Mouse (Mus musculus) embryonic stem cell, embryonic (primary cell): ENCODE measurements around the gene Fgd3.

Experiments used
- CTCF ChIA-PET, 4 experiments: fragments of 300-600 bp in 2 of 4; fragments of 350-600 bp in 2 of 4; sonication (Branson Sonifier 250); formaldehyde crosslinking; loops; one replicate each; lab custom pipeline; 2022; ENCODE audit warnings: inconsistent platforms in 2 of 4; lab: Charles Lee
- POLR2A ChIA-PET, 4 experiments: fragments of 300-600 bp in 2 of 4; fragments of 350-600 bp in 2 of 4; sonication (Branson Sonifier 250); formaldehyde crosslinking; loops; one replicate each; lab custom pipeline; 2022; ENCODE audit warnings: antibody characterized with exemption in 4 of 4, inconsistent platforms in 1 of 4; lab: Charles Lee

Gene Fgd3

DNA sequence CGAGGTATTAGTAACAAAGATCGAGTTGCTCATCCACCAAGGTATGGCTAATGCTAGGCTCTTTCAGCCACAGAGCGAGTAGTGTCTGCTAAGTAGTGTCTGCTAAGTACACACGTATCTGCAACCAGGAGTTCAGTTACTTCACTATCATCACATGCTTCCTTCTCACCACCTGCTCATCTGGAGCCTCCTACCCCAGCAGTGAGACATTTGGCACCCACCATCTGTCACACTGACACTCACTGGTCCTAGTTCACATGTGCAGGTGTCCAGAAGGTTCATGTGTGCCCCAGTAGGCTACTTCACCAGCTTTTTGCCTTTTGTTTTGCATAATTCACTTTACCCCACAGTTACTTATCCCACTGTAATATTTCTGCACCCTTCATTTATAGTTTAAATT is 29.2 kb upstream of the Fgd3 start:
- CTCF ChIA-PET: no interaction called here

DNA sequence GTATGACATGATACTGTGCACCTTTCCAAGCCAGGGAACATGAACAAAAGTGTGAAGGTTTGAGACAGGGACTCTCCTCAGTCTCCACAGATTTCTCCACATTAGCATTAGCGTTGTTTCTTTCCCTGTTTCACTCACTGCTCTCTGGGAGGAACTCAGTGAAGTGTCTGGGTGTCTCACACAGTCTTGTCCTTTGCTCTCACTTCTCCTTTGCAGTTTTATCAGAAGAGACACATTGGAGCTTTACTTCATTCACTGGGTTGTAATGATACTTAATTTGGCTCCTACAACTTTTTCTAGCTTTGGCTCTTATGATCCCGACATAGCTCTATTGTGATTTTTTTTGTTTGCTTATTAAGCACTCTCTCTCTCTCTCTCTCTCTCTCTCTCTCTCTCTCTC is 28.4 kb upstream of the Fgd3 start:
- ChIA-PET CTCF (no interaction called here), POLR2A (interaction anchor here (0.6 to 2.2 kb wide), 7 partner anchors 10 to 805 kb away, joined by 3 to 10 read pairs (median 3); partner anchors contain the start of genes Card19 (in 1 of the 4) and Iars (in 1 of the 4))

More for the DNA sequence above, 29.2 kb upstream of the Fgd3 start:
- POLR2A ChIA-PET: interaction anchor here in 3 of 4 experiments (0.6 to 2.2 kb wide), 4 partner anchors 10 to 806 kb away, joined by 3 to 6 read pairs (median 3); no protein-coding TSS in a partner anchor

DNA sequence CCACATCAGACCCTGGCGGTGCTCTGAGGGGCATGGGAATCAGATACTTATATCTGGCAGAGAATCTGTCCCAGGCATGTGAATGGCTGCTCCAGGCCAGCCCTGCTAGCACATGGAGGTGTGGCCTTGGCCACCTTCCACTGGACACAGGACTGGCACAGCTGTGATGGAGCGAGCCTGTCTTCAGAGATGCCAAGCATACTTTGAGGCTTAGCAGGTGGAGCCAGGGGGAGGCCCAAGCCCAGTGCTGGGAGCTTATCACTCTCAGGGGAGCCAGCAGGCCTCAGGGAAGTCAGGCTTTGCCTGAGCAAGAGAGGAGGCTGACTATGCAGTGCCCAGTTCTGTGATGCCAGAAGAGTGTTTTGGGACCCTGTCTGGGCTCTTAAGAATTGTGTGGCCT is 25.4 kb upstream of the Fgd3 start:
- ChIA-PET CTCF (no interaction called here), POLR2A (no interaction called here)

DNA sequence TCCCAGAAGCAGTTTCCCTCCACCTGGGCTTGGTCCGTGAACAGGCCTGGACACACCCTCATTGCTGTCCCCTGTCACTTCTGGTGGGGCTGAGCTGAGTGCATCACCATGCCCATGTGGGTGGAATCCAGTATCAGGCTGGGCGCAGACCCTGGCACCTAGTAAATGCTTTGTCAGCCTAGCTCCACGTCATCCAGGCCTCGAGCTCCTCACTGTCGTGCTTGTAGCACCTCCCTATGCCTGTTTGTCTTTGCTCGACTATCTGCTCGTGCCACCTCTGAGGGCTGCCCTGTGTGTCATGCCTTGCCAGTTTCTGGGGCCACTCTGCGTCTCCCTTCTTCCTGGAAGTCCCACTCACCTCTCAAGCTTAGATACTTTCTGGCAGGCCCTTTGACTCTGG is 24.5 kb upstream of the Fgd3 start:
- CTCF ChIA-PET: interaction anchor here in 1 of 4 experiments (0.6 kb wide), 1 partner anchor 305 kb away, joined by 4 read pairs; no protein-coding TSS in a partner anchor
- POLR2A ChIA-PET: interaction anchor here in 3 of 4 experiments (0.7 to 1.7 kb wide), 5 partner anchors 9 to 156 kb away, joined by 3 to 6 read pairs (median 4); no protein-coding TSS in a partner anchor

DNA sequence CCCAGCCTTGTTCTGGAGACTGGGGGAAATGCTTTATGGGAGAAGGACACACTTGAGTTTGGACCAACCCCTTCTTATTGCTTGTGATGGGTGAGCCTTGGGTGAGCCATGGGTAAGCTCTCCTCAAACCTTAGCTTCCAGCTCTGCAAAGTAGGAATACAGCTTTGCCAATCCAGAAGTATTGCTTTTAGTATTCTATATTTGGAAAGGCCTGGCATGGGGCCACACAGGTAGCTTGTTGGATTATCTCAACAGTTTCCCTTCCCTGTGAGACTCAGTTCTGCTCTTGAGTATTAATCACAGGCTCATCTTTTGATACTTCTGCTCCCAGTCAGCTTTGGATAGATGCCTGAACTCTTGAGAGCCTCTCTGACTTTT is 22.6 kb upstream of the Fgd3 start:
- CTCF ChIA-PET: interaction anchor here in 1 of 4 experiments (1.2 kb wide), 1 partner anchor 13 kb away, joined by 3 read pairs; no protein-coding TSS in a partner anchor
- POLR2A ChIA-PET: interaction anchor here in 3 of 4 experiments (0.6 to 3.2 kb wide), 13 partner anchors 8 to 95 kb away, joined by 3 to 23 read pairs (median 4); no protein-coding TSS in a partner anchor

DNA sequence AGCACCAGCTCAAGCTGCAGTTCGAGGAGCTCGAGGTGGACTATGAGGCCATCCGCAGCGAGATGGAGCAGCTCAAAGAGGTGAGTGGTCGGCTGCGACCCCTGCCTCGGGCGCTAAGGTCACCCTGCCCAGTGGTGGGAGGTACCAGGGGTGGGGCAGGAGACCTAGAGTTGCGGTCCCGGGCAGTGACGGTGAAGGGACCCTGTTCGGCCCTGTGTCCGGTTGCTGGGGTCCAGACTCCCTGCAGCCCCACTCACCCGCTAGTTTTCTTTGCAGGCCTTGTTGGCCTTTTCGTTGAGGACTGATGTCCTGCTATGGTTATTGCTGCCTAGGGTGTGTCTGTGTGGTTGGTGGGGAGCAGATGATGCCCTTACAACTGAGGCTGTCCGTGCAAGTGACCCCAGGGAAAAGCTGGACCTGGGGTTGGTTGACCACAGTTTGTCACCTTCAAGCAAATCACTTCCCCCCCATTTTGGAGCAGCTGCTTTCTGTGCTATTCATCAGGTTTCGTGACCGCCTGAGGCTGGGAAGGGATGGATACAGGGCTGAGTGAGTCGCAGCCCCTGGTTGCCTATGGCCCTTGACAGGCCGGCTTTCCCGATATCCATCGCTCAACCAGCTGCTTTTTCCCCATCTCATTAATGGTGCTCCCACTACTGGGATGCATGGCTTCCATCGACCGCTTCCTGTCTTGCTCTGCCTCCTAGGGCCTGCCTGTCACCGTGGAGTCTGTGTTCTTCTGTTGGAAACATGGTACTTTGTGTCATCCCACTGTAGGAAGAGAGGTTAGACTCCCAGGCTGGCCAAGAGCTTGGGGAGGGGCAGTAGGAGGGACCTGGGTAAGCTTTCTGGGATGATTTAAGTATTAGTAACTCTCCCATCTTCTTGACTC is 22.0 kb upstream of the Fgd3 start:
- ChIA-PET POLR2A (interaction anchor here in 3 of 4 experiments (0.6 to 3.2 kb wide), 48 partner anchors 9 to 340 kb away, joined by 3 to 26 read pairs (median 4); partner anchors contain the start of genes Ippk (in 2 of the 3), Ninj1 (in 2 of the 3), Card19 (in 1 of the 3) and Cenpp (in 1 of the 3)), CTCF (interaction anchor here in 3 of 4 experiments (0.5 to 2.6 kb wide), 8 partner anchors 13 to 107 kb away, joined by 3 to 18 read pairs (median 4); no protein-coding TSS in a partner anchor)

DNA sequence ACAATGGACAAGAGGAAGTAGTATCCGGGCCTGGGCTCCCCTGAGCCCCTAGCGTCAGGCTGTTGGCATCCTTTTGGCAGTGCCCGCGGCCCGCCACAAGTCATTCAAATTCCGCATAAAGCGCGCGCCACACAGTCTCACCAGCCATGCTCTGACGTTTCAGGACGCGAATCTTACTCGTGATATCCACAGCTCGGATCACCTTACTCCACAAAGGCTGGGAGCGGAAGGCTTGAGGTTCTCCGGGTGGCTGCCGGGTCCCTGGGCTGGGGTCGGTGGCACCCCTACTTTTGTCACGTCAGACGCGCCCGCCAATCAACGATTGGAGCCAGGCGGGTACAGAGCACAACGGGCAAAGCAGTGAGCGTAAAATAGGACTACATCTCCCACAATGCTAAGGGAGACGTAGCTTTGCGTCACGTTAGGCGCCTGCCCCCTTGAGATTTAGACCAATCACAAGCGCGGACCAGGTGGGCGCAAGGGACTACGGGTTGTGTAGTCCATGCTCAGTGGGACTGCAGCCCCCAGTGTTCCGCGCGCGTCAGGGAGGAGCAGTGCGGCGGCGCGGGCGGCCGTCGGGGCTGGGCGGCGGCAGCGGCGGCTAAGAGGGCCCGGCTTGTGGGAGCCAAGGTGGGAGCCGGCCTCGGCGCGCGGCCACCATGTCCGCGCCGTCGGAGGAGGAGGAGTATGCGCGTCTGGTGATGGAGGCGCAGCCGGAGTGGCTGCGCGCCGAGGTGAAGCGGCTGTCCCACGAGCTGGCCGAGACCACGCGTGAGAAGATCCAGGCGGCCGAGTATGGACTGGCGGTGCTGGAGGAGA is 21.1 kb upstream of the Fgd3 start, which contains the start of gene Bicd2:
Bicd2 (plus strand) TSS at position 574 of the 819 bp plus-strand sequence.
- ChIA-PET CTCF (interaction anchor here in 3 of 4 experiments (0.5 to 2.6 kb wide), 10 partner anchors 38 to 304 kb away, joined by 3 to 18 read pairs (median 4); no protein-coding TSS in a partner anchor), POLR2A (interaction anchor here in 3 of 4 experiments (0.5 to 3.2 kb wide), 62 partner anchors 9 to 343 kb away, joined by 3 to 26 read pairs (median 4); partner anchors contain the start of genes Ippk (in 3 of the 3), Cenpp (in 2 of the 3), Ninj1 (in 2 of the 3) and Nol8 (in 2 of the 3))

DNA sequence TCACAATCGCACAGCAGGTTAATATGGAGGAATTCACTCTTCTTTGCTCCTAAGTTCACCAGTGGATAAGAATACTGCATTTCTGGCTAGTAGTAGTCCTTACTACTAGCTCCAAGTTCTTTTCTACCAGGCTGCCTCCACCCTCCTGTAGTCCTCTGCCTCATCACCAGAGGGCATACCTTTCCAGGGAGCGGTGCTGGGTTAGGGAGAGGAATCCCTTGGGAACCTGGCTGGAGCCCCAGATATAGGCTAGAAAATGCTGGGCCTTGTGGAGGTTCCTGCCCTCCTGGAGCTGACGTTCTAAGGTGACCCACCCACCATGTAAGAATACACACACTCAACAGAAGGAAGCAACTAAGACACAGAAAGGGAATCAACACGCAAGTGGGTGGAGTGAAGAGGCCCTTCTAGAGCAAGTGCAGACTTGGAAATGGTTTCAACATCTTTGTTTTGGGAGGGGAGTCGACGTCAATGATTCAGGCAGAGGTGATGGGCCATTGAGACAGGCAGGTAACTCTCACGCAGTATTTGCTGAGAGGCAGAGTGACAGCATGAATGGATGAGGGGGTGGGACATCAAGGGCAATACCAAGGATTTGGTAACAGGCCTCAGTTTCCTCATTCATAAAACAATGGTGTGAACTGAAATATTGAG is 18.9 kb upstream of the Fgd3 start:
- CTCF ChIA-PET: interaction anchor here (0.6 to 3.0 kb wide), 23 partner anchors 9 to 1106 kb away, joined by 3 to 25 read pairs (median 3); no protein-coding TSS in a partner anchor
- POLR2A ChIA-PET: interaction anchor here in 2 of 4 experiments (0.7 to 1.8 kb wide), 9 partner anchors 8 to 826 kb away, joined by 3 to 6 read pairs (median 3); partner anchors contain the start of genes A830005F24Rik (in 1 of the 2) and Zfp169 (in 1 of the 2)

DNA sequence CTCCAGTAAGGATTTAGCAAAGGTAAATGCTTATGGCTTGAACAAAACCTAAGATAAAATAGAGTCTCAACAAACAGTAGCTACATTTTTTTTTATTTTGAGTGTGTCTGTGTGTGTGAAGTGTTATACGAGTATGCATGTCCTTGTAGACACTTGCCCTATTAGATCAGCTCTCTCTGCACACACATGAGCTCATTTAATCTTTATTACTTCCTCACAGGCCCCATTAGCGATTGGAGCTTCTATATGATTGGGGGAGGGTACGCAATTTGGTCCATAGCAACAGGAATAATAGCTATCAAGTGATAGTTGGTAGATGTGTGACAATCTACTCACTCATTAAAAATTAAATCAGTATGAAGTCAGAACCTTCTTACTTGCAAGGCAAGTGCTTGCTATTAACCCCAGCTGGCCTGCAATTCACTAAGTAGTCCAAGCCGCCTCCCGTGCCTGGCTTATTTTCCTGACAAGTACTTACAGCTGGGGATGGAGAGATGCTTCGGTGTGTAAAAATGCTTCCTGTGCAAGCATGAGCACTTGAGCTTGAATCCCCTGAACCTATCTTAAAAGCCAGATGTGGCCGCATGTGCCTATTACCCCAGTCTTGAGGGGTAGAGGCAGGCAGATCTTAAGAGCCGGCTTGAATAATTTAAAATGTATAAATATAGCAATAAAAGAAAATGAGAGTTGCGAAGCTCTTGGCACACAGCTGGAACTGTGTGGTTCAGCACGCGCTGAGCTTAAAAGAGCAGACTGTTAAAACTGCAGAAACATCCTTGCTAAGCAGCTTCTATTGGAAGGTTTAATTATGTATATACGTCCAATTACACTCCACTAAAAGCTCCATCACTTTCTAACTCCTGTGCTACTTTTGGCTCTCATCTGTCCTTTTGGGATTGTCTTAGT is 15.2 kb upstream of the Fgd3 start:
- POLR2A ChIA-PET: interaction anchor here in 1 of 4 experiments (1.4 kb wide), 1 partner anchor 11 kb away, joined by 4 read pairs; no protein-coding TSS in a partner anchor
- CTCF ChIA-PET: interaction anchor here (0.6 to 1.8 kb wide), 10 partner anchors 11 to 110 kb away, joined by 3 to 8 read pairs (median 4); no protein-coding TSS in a partner anchor

DNA sequence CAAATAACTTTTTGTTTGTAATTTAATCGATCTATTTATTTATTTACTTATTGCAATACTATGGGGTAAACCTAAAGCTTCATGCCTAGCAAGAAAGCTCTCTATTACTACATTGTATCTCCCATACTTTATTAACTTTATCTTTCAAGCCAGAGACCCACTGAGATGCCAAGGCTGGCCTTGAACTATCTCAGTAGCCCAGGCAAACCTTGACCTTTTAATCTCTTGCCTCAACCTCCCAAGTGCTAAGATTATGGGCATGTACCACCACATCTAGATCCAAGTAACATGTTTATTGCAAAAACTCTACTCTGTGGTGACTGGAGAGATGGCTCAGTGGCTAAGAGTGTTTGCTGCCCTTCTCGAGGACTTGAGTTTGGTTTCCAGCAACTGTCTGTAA is 13.1 kb upstream of the Fgd3 start:
- POLR2A ChIA-PET: interaction anchor here in 1 of 4 experiments (0.6 to 1.9 kb wide), 2 partner anchors 22 to 33 kb away, joined by 3 to 7 read pairs; no protein-coding TSS in a partner anchor
- CTCF ChIA-PET: no interaction called here

DNA sequence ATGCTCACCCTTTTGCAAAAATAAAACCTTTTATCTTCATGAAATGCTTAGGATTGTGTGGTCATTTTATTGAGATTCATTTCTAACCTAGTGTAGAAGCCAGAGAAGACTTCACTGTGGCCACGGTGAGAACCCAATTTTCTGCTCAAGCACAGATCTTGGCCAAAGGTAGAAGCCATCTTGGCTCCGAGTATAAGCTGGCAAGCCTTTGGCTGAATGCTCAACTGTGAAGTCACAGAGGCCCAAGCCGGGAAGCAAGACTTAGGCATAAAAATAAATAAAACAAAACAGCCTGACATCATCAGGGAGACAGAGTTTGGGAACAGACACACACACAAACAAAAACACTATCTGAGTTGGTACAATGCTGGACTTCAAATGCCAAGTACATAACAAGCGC is 8.0 kb upstream of the Fgd3 start:
- ChIA-PET CTCF (interaction anchor here in 2 of 4 experiments (0.7 to 1.8 kb wide), 4 partner anchors 10 to 160 kb away, joined by 3 to 7 read pairs (median 4); no protein-coding TSS in a partner anchor), POLR2A (interaction anchor here in 2 of 4 experiments (0.6 to 1.1 kb wide), 7 partner anchors 11 to 1054 kb away, joined by 3 to 6 read pairs (median 4); partner anchors contain the start of gene Bicd2 (in 1 of the 2))

DNA sequence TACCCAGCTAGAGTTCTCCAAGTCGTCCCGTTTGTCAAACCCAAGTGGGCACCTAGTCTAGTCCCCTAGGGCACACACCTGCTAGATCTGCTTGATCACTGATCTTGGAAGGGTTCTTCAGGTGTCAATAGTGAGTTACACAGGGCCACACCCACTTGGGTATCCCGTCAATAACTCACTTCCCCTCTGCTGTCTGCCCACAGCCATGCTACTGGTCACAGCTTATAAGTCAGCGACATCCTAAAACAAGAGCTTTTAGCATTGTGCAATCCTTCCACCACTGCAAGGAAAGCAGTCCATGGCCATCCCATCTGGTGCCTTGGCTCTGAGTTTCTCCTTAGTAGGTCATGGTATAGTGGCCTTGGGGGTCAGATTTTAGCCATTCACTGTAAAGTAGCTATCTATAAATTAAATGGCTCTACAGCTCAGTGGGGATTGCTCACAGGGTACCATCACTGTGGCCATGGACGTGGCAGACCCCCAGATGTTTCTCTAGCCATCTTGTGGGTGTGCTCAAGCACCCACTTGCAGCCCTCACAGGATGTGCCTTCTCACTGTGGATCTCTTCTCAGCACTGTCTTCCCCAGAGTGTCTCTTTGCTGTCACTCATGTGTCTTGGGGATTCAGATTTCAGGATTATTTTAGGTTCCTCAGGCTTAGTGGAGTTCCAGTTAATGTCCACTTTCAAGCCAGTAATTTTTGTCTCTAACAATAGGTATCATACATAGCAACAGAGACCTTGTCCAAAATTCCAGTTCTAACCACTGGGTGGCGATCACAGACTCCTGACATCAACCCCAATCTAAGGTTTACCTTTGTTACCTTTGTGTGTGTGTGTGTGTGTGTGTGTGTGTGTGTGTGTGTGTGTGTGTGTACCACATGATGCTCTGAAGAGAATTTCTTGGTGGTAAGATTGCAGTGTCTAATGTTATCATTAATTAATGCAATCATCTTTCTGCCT is 6.4 kb upstream of the Fgd3 start:
- ChIA-PET CTCF (interaction anchor here in 3 of 4 experiments (0.7 to 1.2 kb wide), 4 partner anchors 52 to 313 kb away, joined by 3 to 5 read pairs (median 4); no protein-coding TSS in a partner anchor), POLR2A (interaction anchor here in 1 of 4 experiments (0.8 to 1.7 kb wide), 3 partner anchors 12 to 36 kb away, joined by 3 to 8 read pairs (median 4); partner anchors contain the start of gene Bicd2)

DNA sequence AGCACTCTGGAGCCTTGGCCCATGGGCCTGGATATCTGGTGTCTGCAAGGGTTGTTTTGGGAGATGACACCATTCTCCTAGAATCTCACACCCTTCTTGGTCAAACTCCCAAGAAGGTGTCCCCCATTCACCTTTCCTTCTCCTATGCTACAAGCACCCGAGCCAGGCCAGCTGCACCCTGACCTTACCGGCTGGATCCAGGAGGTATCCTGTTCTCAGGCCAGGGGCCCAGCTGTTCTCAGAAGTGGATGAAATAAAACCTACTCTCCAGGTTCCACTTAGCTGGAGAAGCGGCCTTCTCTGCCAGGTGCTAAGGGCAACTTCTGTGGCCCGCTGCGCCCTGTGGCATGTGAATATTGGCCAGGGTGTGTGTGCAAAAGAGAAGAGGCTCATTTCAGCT is 4.8 kb upstream of the Fgd3 start:
- ChIA-PET POLR2A (interaction anchor here in 1 of 4 experiments (0.6 kb wide), 1 partner anchor 9 kb away, joined by 3 read pairs; no protein-coding TSS in a partner anchor), CTCF (no interaction called here)

DNA sequence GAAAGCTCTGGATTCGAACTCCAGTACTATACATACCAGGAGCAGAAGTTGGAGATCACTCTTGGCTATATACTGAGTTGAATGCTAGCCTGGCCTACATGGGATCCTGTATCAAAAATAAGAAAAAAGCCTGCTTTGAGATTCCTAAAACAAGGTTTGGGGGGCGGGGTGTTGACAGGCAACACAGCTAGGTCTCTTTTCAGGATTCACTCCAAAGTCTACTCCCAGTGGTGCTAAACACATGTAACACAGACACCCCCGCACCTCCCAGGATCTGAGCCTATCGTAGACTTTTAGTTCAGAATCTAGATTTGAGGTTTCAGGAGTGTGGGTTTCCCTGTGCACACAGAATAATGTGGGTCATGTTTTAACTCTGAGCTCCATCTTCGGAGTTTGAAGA is 2.6 kb upstream of the Fgd3 start:
- CTCF ChIA-PET: interaction anchor here in 2 of 4 experiments (0.6 to 1.3 kb wide), 2 partner anchors 58 to 102 kb away, joined by 4 read pairs; no protein-coding TSS in a partner anchor
- POLR2A ChIA-PET: interaction anchor here in 2 of 4 experiments (0.6 to 1.7 kb wide), 3 partner anchors 14 to 18 kb away, joined by 3 to 6 read pairs (median 3); partner anchors contain the start of gene Bicd2 (in 1 of the 2)
